Mouse (Mus musculus): ENCODE results near the gene Arhgef2. TPM values are rescaled to one million over a fixed set of nuclear protein-coding genes. Genes with fewer than 3 reads are reported as not detected.

The Arhgef2 gene
- polyA plus RNA-seq, 1 experiment: 361 TPM

DNA sequence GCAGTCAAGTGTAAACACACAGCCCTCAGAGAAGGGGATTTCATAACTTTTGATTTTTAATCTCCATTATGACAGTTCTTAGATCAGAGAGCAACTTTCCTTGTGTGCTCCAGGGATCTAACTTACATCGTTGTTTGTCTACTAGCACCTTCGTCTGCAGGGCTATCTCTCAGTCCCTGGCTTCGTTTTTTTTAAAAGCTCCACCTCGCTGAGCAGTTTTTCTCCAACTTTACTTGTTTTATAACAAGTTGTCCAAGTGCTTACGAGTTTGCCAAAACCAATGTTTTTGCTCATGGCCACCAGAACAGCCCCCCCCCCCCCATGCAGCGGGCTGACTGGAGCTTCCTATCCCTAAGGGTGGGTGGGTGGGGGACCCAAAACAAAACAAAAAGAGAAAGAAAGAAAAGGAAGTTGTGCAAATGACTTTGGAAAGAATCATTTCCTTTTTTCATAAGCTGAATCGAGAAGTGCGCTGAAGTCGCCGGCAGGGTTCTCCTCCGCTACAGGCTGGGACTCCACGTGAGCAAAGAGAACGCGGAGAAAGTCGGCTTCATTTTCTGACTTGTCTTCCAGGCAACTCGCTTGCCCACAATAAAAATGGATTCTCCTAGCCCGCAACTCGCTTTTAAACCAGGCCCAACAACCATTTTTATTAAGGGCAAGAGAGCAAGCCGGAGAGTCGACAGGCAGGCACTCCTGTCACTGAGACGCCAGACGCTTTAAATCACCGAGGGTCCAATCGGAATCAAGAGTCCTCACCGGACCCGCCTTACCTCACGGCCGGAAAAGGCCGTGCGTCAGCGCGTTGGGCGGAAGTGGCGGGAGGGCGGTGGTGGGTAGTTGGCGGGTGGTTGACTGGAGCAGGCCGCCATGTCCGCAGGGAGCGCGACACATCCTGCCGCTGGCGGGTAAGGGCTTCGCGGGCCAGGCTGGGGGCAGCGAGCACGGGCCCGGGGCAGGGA, 79.5 kb downstream of the Arhgef2 start, which contains the start of gene Khdc4:
Gene Khdc4 (plus strand): TSS at position 824 of the 962 bp plus-strand sequence.
- Histone ChIP-seq H3ac (ENCODE audit: control insufficient read depth, insufficient read length) (peak within 1 kb of the TSS; percentile 83), H3K79me2 (ENCODE audit: control insufficient read depth, insufficient read depth) (peaks cover 47% of the 10 kb centered on the region), H3K36me3 (ENCODE audit: control insufficient read depth, insufficient read depth) (peaks cover 22% of the 10 kb centered on the region), H3K4me3 (peak within 1 kb of the TSS; percentile 95), H3K4me2 (ENCODE audit: low read depth) (peak within 1 kb of the TSS; percentile 96), H3K27me3 (ENCODE audit: control insufficient read depth, insufficient read depth, insufficient read length) (no peaks in the 10 kb centered on the region)
- TF ChIP-seq TCF3 (IDR thresholded peaks at IDR 0.05; ENCODE audit: insufficient read length, low read depth) (peak; percentile 16), TCF12 (IDR thresholded peaks at IDR 0.05; ENCODE audit: insufficient read depth, poor library complexity, severe bottlenecking) (no peak), MYOG (IDR thresholded peaks at IDR 0.05; ENCODE audit: control insufficient read depth in 1 of 3, insufficient read depth in 1 of 3, insufficient read length in 2 of 3, low read depth in 2 of 3) (peak in 1 of 3 experiments; percentile 25), MAX (IDR thresholded peaks at IDR 0.05; ENCODE audit: low read depth) (no peak), REST (IDR thresholded peaks at IDR 0.05; ENCODE audit: insufficient read depth, insufficient read length) (peak; percentile 33), POLR2AphosphoS2 (IDR thresholded peaks at IDR 0.05; ENCODE audit: insufficient read length, low read depth) (peak; percentile 99), MYOD1 (IDR thresholded peaks at IDR 0.05; ENCODE audit: control insufficient read depth in 1 of 3, insufficient read length in 2 of 3, low read depth in 2 of 3) (peak in 1 of 3 experiments; percentile 36), POLR2A (IDR thresholded peaks at IDR 0.05; ENCODE audit: insufficient read length, low read depth) (peak; percentile 99), CEBPB (IDR thresholded peaks at IDR 0.05; ENCODE audit: insufficient read depth, poor library complexity, severe bottlenecking) (no peak), USF1 (IDR thresholded peaks at IDR 0.05; ENCODE audit: low read depth) (peak; percentile 23), E2F4 (IDR thresholded peaks at IDR 0.05; ENCODE audit: insufficient read depth) (no peak), SRF (IDR thresholded peaks at IDR 0.05; ENCODE audit: control insufficient read depth, insufficient read length, low read depth) (no peak)

DNA sequence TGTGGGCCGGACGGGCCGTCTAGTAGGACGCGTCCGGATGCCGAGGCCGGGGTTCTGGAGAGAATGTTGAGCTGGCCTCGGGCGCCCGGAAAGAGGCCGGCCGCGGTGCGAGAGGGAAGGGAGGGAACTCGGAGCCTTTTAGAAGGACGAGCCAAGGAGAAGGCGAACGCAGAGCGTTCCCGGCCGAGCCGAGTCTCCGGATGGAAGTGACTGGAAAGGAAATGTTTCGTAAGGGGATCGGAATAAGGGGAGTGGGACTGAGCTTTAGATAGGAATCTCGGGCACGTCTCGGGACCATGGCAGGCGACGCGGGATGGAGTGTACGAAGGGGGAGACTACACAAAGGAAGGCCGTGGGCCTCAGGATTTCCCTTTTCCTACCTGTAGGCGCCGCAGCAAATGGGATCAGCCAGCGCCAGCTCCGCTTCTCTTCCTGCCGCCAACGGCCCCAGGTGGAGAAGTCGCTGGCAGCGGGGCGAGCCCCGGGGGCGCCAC, 80.2 kb downstream of the Arhgef2 start:
- Histone ChIP-seq H3K27me3 (ENCODE audit: control insufficient read depth, insufficient read depth, insufficient read length) (no peaks in the 10 kb centered on the region), H3ac (ENCODE audit: control insufficient read depth, insufficient read length) (peak overlapping the region; percentile 83), H3K79me2 (ENCODE audit: control insufficient read depth, insufficient read depth) (peaks cover 53% of the 10 kb centered on the region), H3K36me3 (ENCODE audit: control insufficient read depth, insufficient read depth) (peaks cover 30% of the 10 kb centered on the region), H3K4me3 (peak overlapping the region; percentile 95), H3K4me2 (ENCODE audit: low read depth) (peak overlapping the region; percentile 96)
- TF ChIP-seq SRF (IDR thresholded peaks at IDR 0.05; ENCODE audit: control insufficient read depth, insufficient read length, low read depth) (no peak), CEBPB (IDR thresholded peaks at IDR 0.05; ENCODE audit: insufficient read depth, poor library complexity, severe bottlenecking) (no peak), E2F4 (IDR thresholded peaks at IDR 0.05; ENCODE audit: insufficient read depth) (no peak), MYOG (IDR thresholded peaks at IDR 0.05; ENCODE audit: control insufficient read depth in 1 of 3, insufficient read depth in 1 of 3, insufficient read length in 2 of 3, low read depth in 2 of 3) (no peak), TCF12 (IDR thresholded peaks at IDR 0.05; ENCODE audit: insufficient read depth, poor library complexity, severe bottlenecking) (no peak), POLR2A (IDR thresholded peaks at IDR 0.05; ENCODE audit: insufficient read length, low read depth) (no peak), POLR2AphosphoS2 (IDR thresholded peaks at IDR 0.05; ENCODE audit: insufficient read length, low read depth) (no peak), TCF3 (IDR thresholded peaks at IDR 0.05; ENCODE audit: insufficient read length, low read depth) (no peak), MAX (IDR thresholded peaks at IDR 0.05; ENCODE audit: low read depth) (no peak), MYOD1 (IDR thresholded peaks at IDR 0.05; ENCODE audit: control insufficient read depth in 1 of 3, insufficient read length in 2 of 3, low read depth in 2 of 3) (no peak)

DNA sequence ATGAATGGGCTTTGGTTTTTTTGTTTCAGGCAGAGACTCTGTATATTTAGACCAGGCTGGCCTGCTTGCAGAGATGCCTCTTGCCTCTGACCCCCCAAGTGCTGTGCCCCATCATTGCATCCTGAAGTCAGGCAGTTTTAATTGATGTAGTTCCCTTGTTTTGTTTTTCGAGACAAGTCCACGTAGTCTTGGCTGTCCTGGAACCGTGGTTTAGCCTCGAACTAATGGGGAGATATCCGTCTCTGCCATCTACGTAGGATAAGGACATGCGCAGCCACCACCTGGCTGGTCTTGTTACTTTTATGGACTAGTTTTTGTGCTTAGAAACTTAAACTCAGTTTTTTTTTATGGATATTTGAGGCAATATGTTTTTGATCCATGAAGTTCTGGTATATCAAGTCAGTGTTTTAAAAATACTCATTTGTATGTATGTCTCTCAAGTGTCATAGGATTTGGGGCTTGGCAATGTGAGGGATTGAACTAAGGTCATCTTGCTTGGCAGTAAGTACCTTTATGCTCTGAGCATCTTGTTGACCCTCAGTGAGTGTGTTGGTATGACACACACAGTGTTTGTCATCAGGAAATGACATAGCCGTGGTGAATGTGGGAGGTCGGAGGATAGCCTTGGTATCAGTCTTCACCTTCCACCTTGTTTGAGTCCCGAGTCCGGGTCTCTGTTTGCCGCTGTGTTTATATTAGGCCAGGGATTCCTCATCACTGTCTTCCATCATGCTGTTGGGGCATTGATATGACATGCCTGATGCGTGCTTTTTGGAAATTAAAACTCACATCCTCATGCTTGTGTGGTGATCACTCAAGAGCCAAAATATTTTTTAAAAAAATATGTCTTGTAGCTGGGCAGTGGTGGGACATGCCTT, 81.2 kb downstream of the Arhgef2 start:
- TF ChIP-seq CEBPB (IDR thresholded peaks at IDR 0.05; ENCODE audit: insufficient read depth, poor library complexity, severe bottlenecking): no peak
- peak overlapping the region; percentile 83 for H3ac ChIP-seq (ENCODE audit: control insufficient read depth, insufficient read length)
- no peaks in the 10 kb centered on the region for H3K27me3 ChIP-seq (ENCODE audit: control insufficient read depth, insufficient read depth, insufficient read length)
- H3K36me3 ChIP-seq (ENCODE audit: control insufficient read depth, insufficient read depth): peaks cover 35% of the 10 kb centered on the region
- H3K4me3 ChIP-seq: peak overlapping the region; percentile 95
- H3K79me2 ChIP-seq (ENCODE audit: control insufficient read depth, insufficient read depth): peaks cover 53% of the 10 kb centered on the region
- peak overlapping the region; percentile 96 for H3K4me2 ChIP-seq (ENCODE audit: low read depth)

DNA sequence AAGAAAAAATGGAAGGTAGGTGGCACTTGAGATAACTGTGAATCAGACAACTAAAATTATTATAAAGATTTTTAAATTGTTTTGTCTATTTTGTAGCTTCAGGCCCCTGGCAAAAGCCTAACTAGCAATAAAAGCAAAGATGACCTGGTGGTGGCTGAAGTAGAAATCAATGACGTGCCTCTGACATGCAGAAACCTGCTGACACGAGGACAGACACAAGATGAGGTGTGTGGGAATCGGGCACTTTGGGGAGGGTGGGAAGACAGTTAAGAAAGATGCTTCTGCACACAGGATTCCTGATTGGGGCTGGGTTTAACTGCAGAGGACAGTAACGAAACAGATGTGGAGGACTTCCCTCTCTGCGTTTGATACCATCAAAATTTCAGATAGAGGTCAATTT, 83.3 kb downstream of the Arhgef2 start:
- TF ChIP-seq E2F4 (IDR thresholded peaks at IDR 0.05; ENCODE audit: insufficient read depth) (no peak), SRF (IDR thresholded peaks at IDR 0.05; ENCODE audit: control insufficient read depth, insufficient read length, low read depth) (no peak), MYOG (IDR thresholded peaks at IDR 0.05; ENCODE audit: control insufficient read depth in 1 of 3, insufficient read depth in 1 of 3, insufficient read length in 2 of 3, low read depth in 2 of 3) (no peak), TCF12 (IDR thresholded peaks at IDR 0.05; ENCODE audit: insufficient read depth, poor library complexity, severe bottlenecking) (no peak), MAX (IDR thresholded peaks at IDR 0.05; ENCODE audit: low read depth) (no peak), POLR2AphosphoS2 (IDR thresholded peaks at IDR 0.05; ENCODE audit: insufficient read length, low read depth) (no peak), REST (IDR thresholded peaks at IDR 0.05; ENCODE audit: insufficient read depth, insufficient read length) (no peak), CEBPB (IDR thresholded peaks at IDR 0.05; ENCODE audit: insufficient read depth, poor library complexity, severe bottlenecking) (no peak)
- Histone ChIP-seq H3ac (ENCODE audit: control insufficient read depth, insufficient read length) (no peak overlapping the region), H3K4me2 (ENCODE audit: low read depth) (no peak overlapping the region), H3K36me3 (ENCODE audit: control insufficient read depth, insufficient read depth) (peaks cover 54% of the 10 kb centered on the region), H3K79me2 (ENCODE audit: control insufficient read depth, insufficient read depth) (peaks cover 53% of the 10 kb centered on the region), H3K4me3 (no peak overlapping the region), H3K27me3 (ENCODE audit: control insufficient read depth, insufficient read depth, insufficient read length) (no peaks in the 10 kb centered on the region)
